Mouse (Mus musculus) hindbrain, embryonic 15.5 days (tissue): ENCODE measurements around the gene Rbfox2. TPM values are rescaled to one million over a fixed set of nuclear protein-coding genes. Genes with fewer than 3 reads are reported as not detected.

Source experiments
- ATAC-seq: fragments of 200-750 bp; cut with Nextera tagmentation; 2 replicates; pipeline ENCODE4 v1.8.0; 2017; ENCODE audit warnings: low read depth, moderate number of reproducible peaks, moderate TSS enrichment; ENCODE audit not compliant: low FRiP score
- H3K27ac ChIP-seq: fragments of 300-500 bp; sonication (generic); replicated peaks from 2 replicates; pipeline ENCODE4 v1.5.1; 2015; ENCODE audit warnings: mild to moderate bottlenecking, inconsistent platforms
- H3K27me3 ChIP-seq: fragments of 300-500 bp; sonication (generic); 2 replicates; pipeline ENCODE4 v1.6.1; 2015; ENCODE audit warnings: control low read depth, inconsistent platforms
- H3K36me3 ChIP-seq: fragments of 300-500 bp; sonication (generic); 2 replicates; pipeline ENCODE4 v1.6.1; 2015; ENCODE audit warnings: control low read depth, inconsistent platforms
- H3K4me1 ChIP-seq: fragments of 300-500 bp; sonication (generic); replicated peaks from 2 replicates; pipeline ENCODE4 v1.6.1; 2015; ENCODE audit warnings: control low read depth, inconsistent platforms
- H3K4me2 ChIP-seq: fragments of 300-500 bp; sonication (generic); 2 replicates; pipeline ENCODE4 v1.6.1; 2015; ENCODE audit warnings: moderate library complexity, mild to moderate bottlenecking, inconsistent platforms
- H3K4me3 ChIP-seq: fragments of 300-500 bp; sonication (generic); 2 replicates; pipeline ENCODE4 v1.5.1; 2015; ENCODE audit warnings: mild to moderate bottlenecking, inconsistent platforms
- H3K9ac ChIP-seq: fragments of 300-500 bp; sonication (generic); 2 replicates; pipeline ENCODE4 v1.6.1; 2015; ENCODE audit warnings: inconsistent platforms
- H3K9me3 ChIP-seq: fragments of 300-500 bp; sonication (generic); 2 replicates; pipeline ENCODE4 v1.6.1; 2016; ENCODE audit warnings: control low read depth, inconsistent platforms
- WGBS: fragments of 180-500 bp; shearing (Covaris S2); methylation state at CpG from one replicate; pipeline ENCODE4 v1.1.7; 2015; 5-methylcytosine and 5-hydroxymethylcytosine counted together
- polyA plus RNA-seq: library from polyadenylated mRNA; unstranded; fragments of >200 nt; fragmentation: Nextera tagmentation; extraction: Ambion mirVana; gene quantifications from 2 replicates; pipeline ENCODE4 v1.2.1, GENCODE M21; 2015

Gene Rbfox2
- polyA plus RNA-seq, 1 experiment from 2014 or later, result 151 TPM

DNA sequence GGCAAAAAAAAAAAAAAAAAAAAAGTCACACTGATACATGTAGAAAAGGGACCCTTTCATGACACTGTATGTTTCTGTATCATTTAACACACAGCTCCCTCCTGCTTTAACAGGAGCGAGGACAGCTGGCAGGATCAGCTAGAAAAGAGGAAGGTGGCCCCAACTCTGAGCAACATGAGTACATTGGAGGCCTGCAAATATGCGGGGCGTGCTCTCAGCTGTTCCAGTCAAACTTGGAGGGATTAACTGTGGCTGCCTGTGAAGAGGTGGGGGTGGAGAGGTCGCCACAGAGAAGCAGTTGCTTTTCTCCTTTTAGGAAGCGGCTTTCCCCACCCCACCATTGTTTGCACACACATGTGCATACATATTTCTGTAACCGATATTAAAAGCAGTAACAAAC lies 143.5 kb downstream of the Rbfox2 start:
- 52% methylated on average over 6 of the region's 6 CpGs for WGBS
- no peak overlapping the region for H3K4me3 ChIP-seq
- no peaks in the 10 kb centered on the region for H3K27me3 ChIP-seq
- H3K36me3 ChIP-seq, result no peaks in the 10 kb centered on the region
- H3K9me3 ChIP-seq, result no peaks in the 10 kb centered on the region
- no peak overlapping the region for H3K27ac ChIP-seq
- no peak overlapping the region for H3K9ac ChIP-seq
- H3K4me2 ChIP-seq, result no peak overlapping the region
- H3K4me1 ChIP-seq, result peaks cover 4% of the 10 kb centered on the region; the same call in 1 of the 2 replicates
- no peak for ATAC-seq

DNA sequence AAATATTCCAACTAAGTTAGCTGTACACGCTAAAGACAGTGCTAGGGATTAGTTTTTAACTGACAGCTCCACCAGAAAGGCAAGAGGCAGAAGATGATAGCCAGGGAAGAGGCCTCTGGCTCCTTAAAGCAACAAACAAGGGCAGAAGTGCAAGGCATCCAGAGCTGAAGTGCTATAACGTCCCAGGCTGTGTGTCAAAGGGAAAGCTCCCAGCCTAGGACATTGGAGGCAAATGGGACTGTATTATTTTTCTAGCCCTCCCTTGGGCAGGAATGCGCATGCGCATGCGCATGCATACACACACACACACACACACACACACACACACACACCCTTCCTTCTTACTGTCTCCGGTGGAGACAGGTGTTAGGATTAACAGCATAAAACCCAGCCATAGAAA lies 143.9 kb downstream of the Rbfox2 start:
- 74% methylated on average over 6 of the region's 6 CpGs for WGBS
- ATAC-seq, result no peak
- H3K9ac ChIP-seq, result no peak overlapping the region

GRCm38 (mm10) chr15:77161382-77161781 lies 145.4 kb downstream of the Rbfox2 start:
- H3K27ac ChIP-seq, result no peak overlapping the region
- no peaks in the 10 kb centered on the region for H3K27me3 ChIP-seq
- H3K9me3 ChIP-seq, result no peaks in the 10 kb centered on the region
- 82% methylated on average over 5 of the region's 5 CpGs for WGBS
- H3K9ac ChIP-seq, result no peak overlapping the region
- peaks cover 13% of the 10 kb centered on the region for H3K4me1 ChIP-seq
- H3K4me3 ChIP-seq, result no peak overlapping the region
- no peak overlapping the region for H3K4me2 ChIP-seq
- H3K36me3 ChIP-seq, result no peaks in the 10 kb centered on the region
- ATAC-seq, result no peak

More for the DNA sequence above, 143.9 kb downstream of the Rbfox2 start:
- H3K36me3 ChIP-seq, result no peaks in the 10 kb centered on the region
- peaks cover 4% of the 10 kb centered on the region; the same call in 1 of the 2 replicates for H3K4me1 ChIP-seq
- H3K27me3 ChIP-seq, result no peaks in the 10 kb centered on the region
- no peak overlapping the region for H3K27ac ChIP-seq
- H3K4me3 ChIP-seq, result no peak overlapping the region
- no peaks in the 10 kb centered on the region for H3K9me3 ChIP-seq
- H3K4me2 ChIP-seq, result no peak overlapping the region

DNA sequence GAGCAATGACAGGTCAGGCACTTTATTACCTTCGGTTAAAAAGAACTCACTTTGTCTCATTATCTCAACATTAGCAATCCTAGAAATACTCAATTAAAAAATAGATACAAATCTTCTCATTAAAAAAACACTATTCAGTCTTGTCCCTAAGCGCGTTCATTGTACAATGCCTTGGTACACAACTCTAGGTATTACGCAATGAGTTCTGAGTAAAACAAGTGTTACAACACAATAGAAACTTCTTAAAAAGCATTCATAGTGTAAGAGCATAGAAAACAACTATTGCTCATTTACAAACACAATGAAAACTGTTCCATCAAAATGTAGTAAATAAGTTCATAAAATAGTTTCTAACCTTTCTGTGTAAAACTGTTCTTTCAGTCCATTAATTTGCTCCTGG lies 146.0 kb downstream of the Rbfox2 start:
- ATAC-seq, result no peak
- 88% methylated on average over 4 of the region's 4 CpGs for WGBS

DNA sequence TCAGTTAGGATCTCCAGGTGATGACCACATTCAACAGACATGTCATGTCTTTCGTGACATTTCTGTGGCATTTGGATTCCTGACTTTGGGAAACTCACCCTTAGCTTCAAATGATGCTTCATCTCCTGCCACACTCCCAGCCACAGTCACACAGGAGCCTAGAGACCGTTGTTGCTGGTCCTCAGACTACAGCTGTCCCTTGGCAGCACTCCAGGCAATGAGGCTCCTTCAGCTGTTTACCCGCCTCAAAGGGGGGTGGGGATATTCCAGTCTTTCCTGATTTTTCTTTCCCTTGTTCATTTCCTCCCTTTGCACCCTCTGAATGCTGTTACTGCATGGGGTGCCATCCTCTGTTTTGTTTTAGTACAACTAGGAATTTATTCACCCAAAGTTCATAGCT lies 150.3 kb downstream of the Rbfox2 start:
- H3K27me3 ChIP-seq, result no peaks in the 10 kb centered on the region
- no peak overlapping the region for H3K4me2 ChIP-seq
- no peaks in the 10 kb centered on the region for H3K36me3 ChIP-seq
- no peaks in the 10 kb centered on the region for H3K9me3 ChIP-seq
- no peak overlapping the region for H3K4me3 ChIP-seq
- ATAC-seq, result no peak
- WGBS, result 48% methylated on average over 3 of the region's 3 CpGs
- no peak overlapping the region for H3K9ac ChIP-seq
- peaks cover 20% of the 10 kb centered on the region for H3K4me1 ChIP-seq
- peak overlapping the region; percentile 25; the same call in 1 of the 2 replicates for H3K27ac ChIP-seq

More for the DNA sequence above, 146.0 kb downstream of the Rbfox2 start:
- H3K4me3 ChIP-seq, result no peak overlapping the region
- H3K27me3 ChIP-seq, result no peaks in the 10 kb centered on the region
- no peak overlapping the region for H3K4me2 ChIP-seq
- H3K9me3 ChIP-seq, result no peaks in the 10 kb centered on the region
- no peaks in the 10 kb centered on the region for H3K36me3 ChIP-seq
- no peak overlapping the region for H3K9ac ChIP-seq
- no peak overlapping the region for H3K27ac ChIP-seq
- H3K4me1 ChIP-seq, result peaks cover 18% of the 10 kb centered on the region

GRCm38 (mm10) chr15:77154248-77154785 lies 152.5 kb downstream of the Rbfox2 start:
- no peaks in the 10 kb centered on the region for H3K36me3 ChIP-seq
- peaks cover 40% of the 10 kb centered on the region for H3K4me1 ChIP-seq
- 0 out of 2 replicates have a peak overlapping the region, but pooled peaks have one; percentile 71 for H3K4me3 ChIP-seq
- 55% methylated on average over 10 of the region's 10 CpGs for WGBS
- peak overlapping the region; percentile 97 for H3K27ac ChIP-seq
- no peak overlapping the region for H3K9ac ChIP-seq
- peak; percentile 21; the same call in 1 of the 2 replicates for ATAC-seq
- H3K4me2 ChIP-seq, result peak overlapping the region; percentile 92
- H3K9me3 ChIP-seq, result no peaks in the 10 kb centered on the region
- no peaks in the 10 kb centered on the region for H3K27me3 ChIP-seq

GRCm38 (mm10) chr15:77153625-77154024 lies 153.2 kb downstream of the Rbfox2 start:
- ATAC-seq, result peak; percentile 94
- peak overlapping the region; percentile 92 for H3K4me2 ChIP-seq
- no peaks in the 10 kb centered on the region for H3K9me3 ChIP-seq
- H3K4me1 ChIP-seq, result peaks cover 47% of the 10 kb centered on the region
- H3K4me3 ChIP-seq, result peak overlapping the region; percentile 71
- H3K9ac ChIP-seq, result peak overlapping the region; percentile 89
- no peaks in the 10 kb centered on the region for H3K27me3 ChIP-seq
- under 1% methylated on average over 12 of the region's 12 CpGs for WGBS
- H3K27ac ChIP-seq, result peak overlapping the region; percentile 97
- no peaks in the 10 kb centered on the region for H3K36me3 ChIP-seq

DNA sequence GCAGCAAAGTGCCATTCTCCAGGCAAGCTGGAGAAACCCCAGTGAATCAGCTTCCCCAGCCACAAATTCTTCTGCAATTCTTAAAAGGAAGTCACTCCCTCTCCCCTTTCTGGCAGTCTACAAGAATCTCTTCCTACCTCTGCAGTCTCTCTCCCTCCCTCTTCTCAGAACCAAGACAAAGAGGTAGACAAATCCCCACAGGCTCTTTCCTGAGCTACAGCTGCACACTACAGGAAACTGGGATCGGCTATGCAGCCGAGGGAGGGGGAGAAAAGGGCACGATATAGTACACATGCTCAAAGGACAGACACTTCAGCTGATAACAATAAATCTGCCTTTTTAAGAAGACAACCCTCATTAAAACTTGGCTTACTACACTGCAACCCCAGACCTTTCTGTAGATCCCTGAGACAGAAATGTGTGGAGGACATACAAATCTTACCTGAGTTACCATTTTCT lies 153.7 kb downstream of the Rbfox2 start:
- Histone ChIP-seq H3K27ac (peak overlapping the region; percentile 97), H3K4me2 (peak overlapping the region; percentile 92), H3K9ac (peak overlapping the region; percentile 89), H3K4me3 (peak overlapping the region; percentile 71), H3K4me1 (peaks cover 52% of the 10 kb centered on the region), H3K9me3 (no peaks in the 10 kb centered on the region), H3K36me3 (no peaks in the 10 kb centered on the region), H3K27me3 (no peaks in the 10 kb centered on the region)
- ATAC-seq, result peak; percentile 63
- WGBS, result 0% methylated on average over 3 of the region's 3 CpGs

- Histone ChIP-seq H3K9me3 (no peaks in the 10 kb centered on the region), H3K4me2 (peak overlapping the region; percentile 92), H3K9ac (peak overlapping the region; percentile 89), H3K4me1 (peaks cover 58% of the 10 kb centered on the region), H3K4me3 (peak overlapping the region; percentile 71), H3K36me3 (no peaks in the 10 kb centered on the region), H3K27ac (peak overlapping the region; percentile 97), H3K27me3 (no peaks in the 10 kb centered on the region)
- WGBS, result 1% methylated on average over 19 of the region's 19 CpGs
- no peak for ATAC-seq
These were observed 154.3 kb downstream of the Rbfox2 start for GRCm38 (mm10) chr15:77152336-77153087.

- no peak for ATAC-seq
- H3K36me3 ChIP-seq, result no peaks in the 10 kb centered on the region
- peaks cover 60% of the 10 kb centered on the region for H3K4me1 ChIP-seq
- H3K4me3 ChIP-seq, result peak overlapping the region; percentile 71
- H3K27ac ChIP-seq, result peak overlapping the region; percentile 97
- peak overlapping the region; percentile 89 for H3K9ac ChIP-seq
- H3K27me3 ChIP-seq, result no peaks in the 10 kb centered on the region
- WGBS, result 9% methylated on average over 4 of the region's 4 CpGs
- H3K9me3 ChIP-seq, result no peaks in the 10 kb centered on the region
- H3K4me2 ChIP-seq, result peak overlapping the region; percentile 92
These were observed 155.0 kb downstream of the Rbfox2 start for GRCm38 (mm10) chr15:77151816-77152215.

DNA sequence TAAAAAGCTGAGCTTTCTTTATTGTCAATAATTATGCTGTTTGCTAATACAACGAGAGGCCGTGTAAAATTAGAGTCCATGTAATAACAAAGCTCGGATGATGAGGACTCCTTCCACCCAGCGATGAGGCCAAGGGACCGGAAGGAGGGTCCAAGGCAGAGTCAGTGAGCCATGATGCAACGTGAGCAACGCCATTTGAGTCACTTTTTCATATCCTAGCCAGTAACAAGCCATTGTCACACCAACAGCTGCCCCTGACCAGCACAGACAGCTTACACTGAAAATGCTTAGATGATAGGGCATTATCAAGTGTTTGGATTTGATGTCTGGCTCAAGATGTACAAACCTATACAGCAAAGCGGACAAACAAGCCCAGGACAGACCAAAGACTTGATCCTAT lies 155.6 kb downstream of the Rbfox2 start:
- Histone ChIP-seq H3K4me3 (peak overlapping the region; percentile 71), H3K4me1 (peaks cover 58% of the 10 kb centered on the region), H3K27me3 (no peaks in the 10 kb centered on the region), H3K9ac (peak overlapping the region; percentile 89), H3K9me3 (no peaks in the 10 kb centered on the region), H3K4me2 (peak overlapping the region; percentile 92), H3K36me3 (no peaks in the 10 kb centered on the region), H3K27ac (peak overlapping the region; percentile 62)
- 22% methylated on average over 8 of the region's 8 CpGs for WGBS
- no peak for ATAC-seq

GRCm38 (mm10) chr15:77150424-77150841 lies 156.4 kb downstream of the Rbfox2 start:
- Histone ChIP-seq H3K27me3 (no peaks in the 10 kb centered on the region), H3K4me2 (peak overlapping the region; percentile 92), H3K4me3 (peak overlapping the region; percentile 71), H3K9me3 (no peaks in the 10 kb centered on the region), H3K27ac (peak overlapping the region; percentile 85), H3K36me3 (no peaks in the 10 kb centered on the region), H3K9ac (peak overlapping the region; percentile 74), H3K4me1 (peaks cover 63% of the 10 kb centered on the region)
- 7% methylated on average over 3 of the region's 3 CpGs for whole genome bisulfite sequencing
- ATAC-seq, result no peak
